Comparison of ENCODE assay signal across 9 mouse cellular contexts in genomic region chr19:16872331-16873180, GRCm38 (mm10). TPM values are rescaled to one million over a fixed set of nuclear protein-coding genes. Genes with fewer than 3 reads are reported as not detected.
DNase-seq lines count a peak whose midpoint lies in the region; ATAC-seq lines count a peak whose summit lies in the region.
"Had no signal": no experiment of that assay in that cellular context is flagged by ENCODE, and none has a peak within 500 bp of the region (broad histone marks: within the 10 kb centered on the region; RNA-seq: fewer than 3 reads in every experiment).

No protein-coding gene starts in this region.

- peak overlapping the region; percentile 55 for H3K4me3 ChIP-seq in heart, embryonic 13.5 days
- H3K4me3 ChIP-seq in neural tube, embryonic 12.5 days: peak overlapping the region; percentile 43
- H3K4me3 ChIP-seq: erythroblast, embryonic 14.5 days had no signal

- no peaks in the 10 kb centered on the region for H3K9me3 ChIP-seq in heart, embryonic 13.5 days
- no peaks in the 10 kb centered on the region for H3K9me3 ChIP-seq in neural tube, embryonic 12.5 days

- no peaks in the 10 kb centered on the region for H3K36me3 ChIP-seq in heart, embryonic 13.5 days
- H3K36me3 ChIP-seq in neural tube, embryonic 12.5 days: no peaks in the 10 kb centered on the region

- H3K4me1 ChIP-seq in heart, embryonic 13.5 days: peaks cover 68% of the 10 kb centered on the region
- peaks cover 37% of the 10 kb centered on the region for H3K4me1 ChIP-seq in neural tube, embryonic 12.5 days

- H3K4me2 ChIP-seq in heart, embryonic 13.5 days: peak overlapping the region; percentile 84
- peak overlapping the region; percentile 83 for H3K4me2 ChIP-seq in neural tube, embryonic 12.5 days (replicated peaks)

- peak overlapping the region; percentile 62 for H3K9ac ChIP-seq in heart, embryonic 13.5 days
- peak overlapping the region; percentile 42 for H3K9ac ChIP-seq in neural tube, embryonic 12.5 days

- under 1% methylated on average over 59 of the region's 88 CpGs for WGBS in heart, embryonic 13.5 days
- under 1% methylated on average over 79 of the region's 88 CpGs for WGBS in neural tube, embryonic 12.5 days

- no peak for ATAC-seq in heart, embryonic 13.5 days (ENCODE audit: extremely low read depth, insufficient number of reproducible peaks, low FRiP score, low TSS enrichment)
- peak; percentile 51 for ATAC-seq in neural tube, embryonic 12.5 days (ENCODE audit: low FRiP score, low read depth)

- peak; percentile 49 to 56 for DNase-seq in cerebellum, postnatal 10 days
- DNase-seq in cerebellum, adult 9-10 months: no peak
- peak; percentile 14 to 70 for DNase-seq in spleen, postnatal 4 days (ENCODE audit: low spot score in 2 of 2)
- DNase-seq in spleen, adult 12 weeks (ENCODE audit: low spot score): no peak
- DNase-seq in kidney, postnatal 25 days: peak; percentile 5 to 32
- DNase-seq in layer of hippocampus, adult 9-10 months (ENCODE audit: low spot score): no peak

- peaks cover 100% of the 10 kb centered on the region for H3K27me3 ChIP-seq in heart, embryonic 13.5 days (replicated peaks)
- H3K27me3 ChIP-seq in neural tube, embryonic 12.5 days (replicated peaks): peaks cover 98% of the 10 kb centered on the region

- no peak overlapping the region for H3K27ac ChIP-seq in heart, embryonic 13.5 days (replicated peaks)
- H3K27ac ChIP-seq in neural tube, embryonic 12.5 days: no peak overlapping the region

RNA-seq across cellular contexts. Expression of gene Foxb2, which starts 1.0 kb away (rescaled TPM):
- polyA plus RNA-seq in heart, embryonic 13.5 days (2015; fragmentation: Nextera tagmentation; extraction: Ambion mirVana): not detected in 2 replicates
- 0.31 and 0.38 TPM in 2 replicates for polyA plus RNA-seq in neural tube, embryonic 12.5 days (2016; fragmentation: Nextera tagmentation; extraction: Ambion mirVana)
- polyA plus RNA-seq: erythroblast, embryonic 14.5 days had no signal

Comparison
In these comparisons a context has a peak if more than half of its experiments do, and no peak if none do; other contexts are left out.
1. DNase-seq: peak in cerebellum, postnatal 10 days (2 of 2), spleen, postnatal 4 days (2 of 2) and kidney, postnatal 25 days (2 of 2); none in cerebellum, adult 9-10 months (single experiment), spleen, adult 12 weeks (single experiment) and layer of hippocampus, adult 9-10 months (single experiment).